Mouse (Mus musculus) liver, adult 2 months (tissue): ENCODE measurements at regions not wholly inside any gene's neighbourhood (a gene's known extent, or its start where the extent isn't known, plus 50 kb on each side); places are given as distances from the start of the nearest gene placed in this dataset.

ENCODE experiments used
- DNase-seq: peaks from one replicate; pipeline ENCODE4 v3.0.0-alpha.2; 2011; ENCODE audit warnings: low read depth, low spot score; ENCODE audit errors: extremely low read depth
- H3K27ac ChIP-seq: fragments of 200-500 bp; replicated peaks from 2 replicates; pipeline ENCODE4 v1.5.1; 2012; ENCODE audit warnings: low read depth, mild to moderate bottlenecking, control low read depth, inconsistent platforms, low read length; ENCODE audit not compliant: insufficient read depth
- H3K27me3 ChIP-seq: fragments of 200-500 bp; 2 replicates; pipeline ENCODE4 v1.6.1; 2012; ENCODE audit warnings: mild to moderate bottlenecking, moderate library complexity, low read length, inconsistent platforms; ENCODE audit not compliant: control insufficient read depth, insufficient read depth
- H3K36me3 ChIP-seq: fragments of 200-500 bp; 2 replicates; pipeline ENCODE4 v1.6.1; 2012; ENCODE audit warnings: low read length, inconsistent platforms; ENCODE audit not compliant: control insufficient read depth, insufficient read depth
- H3K4me1 ChIP-seq: fragments of 200-500 bp; 2 replicates; pipeline ENCODE4 v1.6.1; 2011; ENCODE audit warnings: low read length; ENCODE audit not compliant: control insufficient read depth, insufficient read depth
- H3K4me3 ChIP-seq: fragments of 200-500 bp; 2 replicates; pipeline ENCODE4 v1.5.1; 2011; ENCODE audit warnings: low read depth, mild to moderate bottlenecking, control low read depth, low read length, moderate library complexity; ENCODE audit not compliant: insufficient read depth
- H3K79me2 ChIP-seq: fragments of 200-500 bp; 2 replicates; pipeline ENCODE4 v1.6.1; 2012; ENCODE audit warnings: inconsistent platforms, mild to moderate bottlenecking, low read length, moderate library complexity; ENCODE audit not compliant: control insufficient read depth, insufficient read depth
- H3K9ac ChIP-seq: fragments of 200-500 bp; 2 replicates; pipeline ENCODE4 v1.6.1; 2012; ENCODE audit warnings: low read depth, mild to moderate bottlenecking, control low read depth, inconsistent platforms, low read length
- CTCF ChIP-seq: fragments of 200-500 bp; IDR thresholded peaks from 2 replicates; pipeline ENCODE4 v1.5.1; 2011; ENCODE audit warnings: low read depth, low read length, control low read depth
- POLR2A ChIP-seq: fragments of 200-500 bp; IDR thresholded peaks from 2 replicates; pipeline ENCODE4 v1.6.1; 2011; ENCODE audit warnings: low read length, control low read depth; ENCODE audit not compliant: insufficient read depth; ENCODE audit errors: extremely low read depth
- WGBS: fragments of 180-500 bp; shearing (Covaris S2); methylation state at CpG from one replicate; pipeline ENCODE4 v1.1.7; 2018; 5-methylcytosine and 5-hydroxymethylcytosine counted together

GRCm38 (mm10) chrX:163847651-163848050 lies 61.2 kb upstream of the Ap1s2 start:
- H3K27me3 ChIP-seq: no peaks in the 10 kb centered on the region
- no peak overlapping the region for H3K27ac ChIP-seq
- no peak overlapping the region for H3K9ac ChIP-seq
- no peaks in the 10 kb centered on the region for H3K4me1 ChIP-seq
- 63% methylated on average over 3 of the region's 3 CpGs for WGBS
- no peak for DNase-seq
- TF ChIP-seq POLR2A: no peak
- no peak for TF ChIP-seq CTCF
- H3K4me3 ChIP-seq: no peak overlapping the region
- no peaks in the 10 kb centered on the region for H3K79me2 ChIP-seq
- no peaks in the 10 kb centered on the region for H3K36me3 ChIP-seq

- 55% methylated on average over 8 of the region's 8 CpGs for WGBS
- no peak for DNase-seq
- TF ChIP-seq POLR2A: no peak
- TF ChIP-seq CTCF: no peak
- Histone ChIP-seq H3K4me3 (no peak overlapping the region), H3K27me3 (no peaks in the 10 kb centered on the region), H3K27ac (no peak overlapping the region), H3K9ac (no peak overlapping the region), H3K36me3 (no peaks in the 10 kb centered on the region), H3K79me2 (no peaks in the 10 kb centered on the region), H3K4me1 (no peaks in the 10 kb centered on the region)
These were observed 60.2 kb upstream of the Ap1s2 start for GRCm38 (mm10) chrX:163848510-163849199.

- H3K79me2 ChIP-seq: no peaks in the 10 kb centered on the region
- TF ChIP-seq POLR2A: no peak
- WGBS: 84% methylated on average over 4 of the region's 4 CpGs
- H3K27ac ChIP-seq: no peak overlapping the region
- H3K36me3 ChIP-seq: no peaks in the 10 kb centered on the region
- no peak overlapping the region for H3K4me3 ChIP-seq
- DNase-seq: no peak
- H3K4me1 ChIP-seq: no peaks in the 10 kb centered on the region
- H3K9ac ChIP-seq: no peak overlapping the region
- no peaks in the 10 kb centered on the region for H3K27me3 ChIP-seq
These were observed 57.8 kb upstream of the Ap1s2 start for GRCm38 (mm10) chrX:163850915-163851599.

GRCm38 (mm10) chrX:163858494-163858893 lies 50.3 kb upstream of the Ap1s2 start:
- Histone ChIP-seq H3K4me1 (no peaks in the 10 kb centered on the region), H3K9ac (no peak overlapping the region), H3K4me3 (no peak overlapping the region), H3K27ac (no peak overlapping the region), H3K27me3 (no peaks in the 10 kb centered on the region), H3K36me3 (no peaks in the 10 kb centered on the region), H3K79me2 (no peaks in the 10 kb centered on the region)
- TF ChIP-seq CTCF (no peak), POLR2A (no peak)
- DNase-seq: no peak
- 53% methylated on average over 3 of the region's 3 CpGs for WGBS
